Mouse (Mus musculus) CH12.LX (cell line): ENCODE results near the gene 4930535I16Rik.

Experiments used
- CTCF ChIP-seq, 2 experiments: IDR thresholded peaks in 1 of 2; conservative IDR thresholded peaks in 1 of 2; 2 replicates each; pipeline ENCODE4 v1.5.1; 2011 to 2012; ENCODE audit warnings: low read depth in 2 of 2, low read length in 2 of 2, improper control_type of control experiment in 1 of 2, inconsistent platforms in 1 of 2, mild to moderate bottlenecking in 1 of 2, moderate library complexity in 1 of 2
- ELF1 ChIP-seq: IDR thresholded peaks from 2 replicates; pipeline ENCODE4 v1.6.1; 2014; ENCODE audit warnings: low read depth, mild to moderate bottlenecking, inconsistent platforms, low read length, improper control_type of control experiment
- ETS1 ChIP-seq: conservative IDR thresholded peaks from 2 replicates; pipeline ENCODE4 v1.6.1; 2012; ENCODE audit warnings: low read depth, mild to moderate bottlenecking, inconsistent platforms, low read length, improper control_type of control experiment, moderate library complexity
- MAZ ChIP-seq: IDR thresholded peaks from 2 replicates; pipeline ENCODE4 v1.6.1; 2012; ENCODE audit warnings: low read depth, mild to moderate bottlenecking, inconsistent platforms, low read length, improper control_type of control experiment, moderate library complexity
- POLR2A ChIP-seq: IDR thresholded peaks from 2 replicates; pipeline ENCODE4 v1.6.1; 2011; ENCODE audit warnings: low read depth, mild to moderate bottlenecking, improper control_type of control experiment, low read length
- TCF12 ChIP-seq: IDR thresholded peaks from 2 replicates; pipeline ENCODE4 v1.6.1; 2014; ENCODE audit warnings: low read depth, mild to moderate bottlenecking, inconsistent platforms, low read length, improper control_type of control experiment
- USF1 ChIP-seq: IDR thresholded peaks from 2 replicates; pipeline ENCODE4 v1.6.1; 2014; ENCODE audit warnings: low read depth, mild to moderate bottlenecking, inconsistent platforms, low read length, improper control_type of control experiment

DNA sequence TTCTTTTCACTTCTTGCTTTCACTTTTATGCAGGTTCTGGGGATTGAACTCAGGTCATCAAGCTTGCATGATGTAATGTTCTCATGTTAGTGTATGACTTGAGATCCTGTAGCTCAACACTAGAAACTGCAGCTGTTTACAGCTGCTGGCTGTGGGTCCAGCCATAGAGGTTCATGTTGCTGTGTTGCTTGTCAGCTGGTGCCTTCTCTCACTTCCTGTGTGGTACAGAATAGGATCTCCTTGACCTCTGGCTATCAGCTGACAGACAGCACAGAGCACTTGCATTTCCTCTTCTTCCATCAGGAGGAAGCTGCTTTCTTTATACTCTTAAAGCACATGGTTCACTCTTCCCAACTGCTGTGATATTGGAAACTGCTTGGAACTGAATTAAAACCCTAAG, 10.1 kb upstream of the 4930535I16Rik start:
- no peak for TF ChIP-seq POLR2A
- no peak for TF ChIP-seq CTCF (conservative IDR thresholded peaks at IDR 0.05 in 1 of 2, IDR thresholded peaks at IDR 0.05 in 1 of 2; ENCODE audit: low read depth in 2 of 2, low read length in 2 of 2)
- peak; percentile 100 for TF ChIP-seq ETS1
- TF ChIP-seq MAZ, result no peak
- TF ChIP-seq ELF1, result 0 out of 2 replicates have a peak, but pooled peaks have one; percentile 61
- TF ChIP-seq TCF12, result peak; percentile 53; the same call in 1 of the 2 replicates
- peak; percentile 16 for TF ChIP-seq USF1
